Mouse (Mus musculus): Measurements from ENCODE around the gene Tmbim1. TPM values are rescaled to one million over a fixed set of nuclear protein-coding genes. Genes with fewer than 3 reads are reported as not detected.

Tmbim1 gene
- polyA plus RNA-seq, 1 experiment from 2014 or later: 54.9 TPM

- Histone ChIP-seq H3K4me2 (replicated peaks) (no peak overlapping the region), H3K4me1 (replicated peaks) (peaks cover 47% of the 10 kb centered on the region), H3K27ac (no peak overlapping the region; the same call in 1 of the 2 replicates), H3K36me3 (peaks cover 34% of the 10 kb centered on the region), H3K9me3 (no peaks in the 10 kb centered on the region), H3K27me3 (replicated peaks) (no peaks in the 10 kb centered on the region), H3K9ac (0 out of 2 replicates have a peak overlapping the region, but pooled peaks have one; percentile 5), H3K4me3 (replicated peaks) (no peak overlapping the region)
- no peak for ATAC-seq
- WGBS: 87% methylated on average over 14 of the region's 14 CpGs
Observed at GRCm38 (mm10) chr1:74280591-74281325, 24.7 kb downstream of the Tmbim1 start.

- no peak overlapping the region for H3K9ac ChIP-seq
- no peaks in the 10 kb centered on the region for H3K9me3 ChIP-seq
- H3K4me1 ChIP-seq (replicated peaks): peaks cover 54% of the 10 kb centered on the region
- no peaks in the 10 kb centered on the region for H3K27me3 ChIP-seq (replicated peaks)
- WGBS: 83% methylated on average over 11 of the region's 11 CpGs
- H3K4me3 ChIP-seq (replicated peaks): no peak overlapping the region
- H3K36me3 ChIP-seq: peaks cover 34% of the 10 kb centered on the region
- no peak for ATAC-seq
- no peak overlapping the region for H3K27ac ChIP-seq
- H3K4me2 ChIP-seq (replicated peaks): no peak overlapping the region
Observed at GRCm38 (mm10) chr1:74278988-74279387, 26.4 kb downstream of the Tmbim1 start.

- ATAC-seq: no peak
- Histone ChIP-seq H3K9me3 (no peaks in the 10 kb centered on the region), H3K36me3 (peaks cover 34% of the 10 kb centered on the region), H3K27me3 (replicated peaks) (no peaks in the 10 kb centered on the region), H3K4me1 (replicated peaks) (peaks cover 51% of the 10 kb centered on the region), H3K9ac (no peak within 1 kb of the TSS; the same call in 1 of the 2 replicates), H3K4me3 (replicated peaks) (no peak within 1 kb of the TSS), H3K27ac (0 out of 2 replicates have a peak within 1 kb of the TSS, but pooled peaks have one; percentile 11), H3K4me2 (replicated peaks) (peak within 1 kb of the TSS; percentile 41)
- 87% methylated on average over 10 of the region's 10 CpGs for WGBS
Observed at GRCm38 (mm10) chr1:74278538-74278937, 26.9 kb downstream of the Tmbim1 start, which contains the start of gene Gpbar1. Gpbar1 (plus strand) TSS chr1:74278550.

- Histone ChIP-seq H3K27ac (0 out of 2 replicates have a peak overlapping the region, but pooled peaks have one; percentile 11), H3K4me3 (replicated peaks) (no peak overlapping the region), H3K4me1 (replicated peaks) (peaks cover 50% of the 10 kb centered on the region), H3K9me3 (no peaks in the 10 kb centered on the region), H3K36me3 (peaks cover 31% of the 10 kb centered on the region), H3K9ac (no peak overlapping the region; the same call in 1 of the 2 replicates), H3K4me2 (replicated peaks) (peak overlapping the region; percentile 41), H3K27me3 (replicated peaks) (no peaks in the 10 kb centered on the region)
- WGBS: 35% methylated on average over 8 of the region's 8 CpGs
- no peak for ATAC-seq
Observed at GRCm38 (mm10) chr1:74277883-74278537, 27.4 kb downstream of the Tmbim1 start.

GRCm38 (mm10) chr1:74277041-74277440, 28.4 kb downstream of the Tmbim1 start:
- Histone ChIP-seq H3K27me3 (replicated peaks) (no peaks in the 10 kb centered on the region), H3K36me3 (peaks cover 23% of the 10 kb centered on the region; the same call in 1 of the 2 replicates), H3K9me3 (no peaks in the 10 kb centered on the region), H3K27ac (no peak overlapping the region), H3K9ac (no peak overlapping the region), H3K4me2 (replicated peaks) (peak overlapping the region; percentile 41), H3K4me1 (replicated peaks) (peaks cover 48% of the 10 kb centered on the region), H3K4me3 (replicated peaks) (no peak overlapping the region)
- ATAC-seq: no peak
- WGBS: 44% methylated on average over 6 of the region's 6 CpGs

GRCm38 (mm10) chr1:74275015-74275414, 30.4 kb downstream of the Tmbim1 start:
- Histone ChIP-seq H3K27ac (peak overlapping the region; percentile 83), H3K4me3 (replicated peaks) (no peak overlapping the region), H3K27me3 (replicated peaks) (no peaks in the 10 kb centered on the region), H3K36me3 (0 out of 2 replicates have a peak, but pooled peaks cover 3% of the 10 kb centered on the region), H3K4me2 (replicated peaks) (peak overlapping the region; percentile 34), H3K4me1 (replicated peaks) (peaks cover 34% of the 10 kb centered on the region), H3K9me3 (no peaks in the 10 kb centered on the region), H3K9ac (no peak overlapping the region)
- 19% methylated on average over 9 of the region's 9 CpGs for WGBS
- peak; percentile 72 for ATAC-seq

GRCm38 (mm10) chr1:74271659-74272058, 33.8 kb downstream of the Tmbim1 start:
- Histone ChIP-seq H3K36me3 (peaks cover 22% of the 10 kb centered on the region), H3K4me1 (replicated peaks) (peaks cover 20% of the 10 kb centered on the region), H3K27ac (0 out of 2 replicates have a peak overlapping the region, but pooled peaks have one; percentile 34), H3K9ac (no peak overlapping the region), H3K27me3 (replicated peaks) (no peaks in the 10 kb centered on the region), H3K4me2 (replicated peaks) (no peak overlapping the region), H3K4me3 (replicated peaks) (no peak overlapping the region), H3K9me3 (no peaks in the 10 kb centered on the region)
- ATAC-seq: no peak
- WGBS: 36% methylated on average over 4 of the region's 4 CpGs

GRCm38 (mm10) chr1:74268750-74269149, 36.7 kb downstream of the Tmbim1 start:
- WGBS: 83% methylated on average over 8 of the region's 8 CpGs

GRCm38 (mm10) chr1:74262510-74262909, 42.9 kb downstream of the Tmbim1 start:
- no peaks in the 10 kb centered on the region for H3K27me3 ChIP-seq (replicated peaks)
- no peaks in the 10 kb centered on the region for H3K4me1 ChIP-seq (replicated peaks)
- H3K27ac ChIP-seq: no peak overlapping the region
- no peak overlapping the region for H3K9ac ChIP-seq
- no peak overlapping the region for H3K4me3 ChIP-seq (replicated peaks)
- no peak overlapping the region for H3K4me2 ChIP-seq (replicated peaks)
- H3K9me3 ChIP-seq: no peaks in the 10 kb centered on the region
- no peak for ATAC-seq
- H3K36me3 ChIP-seq: peaks cover 65% of the 10 kb centered on the region
- WGBS: 90% methylated on average over 6 of the region's 6 CpGs

More at GRCm38 (mm10) chr1:74268750-74269149, 36.7 kb downstream of the Tmbim1 start:
- Histone ChIP-seq H3K27ac (no peak overlapping the region), H3K27me3 (replicated peaks) (no peaks in the 10 kb centered on the region), H3K4me1 (replicated peaks) (peaks cover 6% of the 10 kb centered on the region; the same call in 1 of the 2 replicates), H3K36me3 (peaks cover 51% of the 10 kb centered on the region), H3K4me2 (replicated peaks) (no peak overlapping the region), H3K4me3 (replicated peaks) (no peak overlapping the region), H3K9me3 (no peaks in the 10 kb centered on the region), H3K9ac (no peak overlapping the region)
- no peak for ATAC-seq

GRCm38 (mm10) chr1:74256782-74257181, 48.6 kb downstream of the Tmbim1 start:
- Histone ChIP-seq H3K27me3 (replicated peaks) (no peaks in the 10 kb centered on the region), H3K4me2 (replicated peaks) (no peak overlapping the region), H3K36me3 (peaks cover 30% of the 10 kb centered on the region), H3K9me3 (no peaks in the 10 kb centered on the region), H3K4me1 (replicated peaks) (no peaks in the 10 kb centered on the region), H3K4me3 (replicated peaks) (no peak overlapping the region), H3K27ac (no peak overlapping the region), H3K9ac (no peak overlapping the region)
- ATAC-seq: no peak
- 86% methylated on average over 4 of the region's 4 CpGs for WGBS

- Histone ChIP-seq H3K4me3 (replicated peaks) (no peak overlapping the region), H3K9me3 (no peaks in the 10 kb centered on the region), H3K4me2 (replicated peaks) (no peak overlapping the region), H3K27me3 (replicated peaks) (no peaks in the 10 kb centered on the region), H3K27ac (peak overlapping the region; percentile 37; the same call in 1 of the 2 replicates), H3K9ac (no peak overlapping the region), H3K4me1 (replicated peaks) (no peaks in the 10 kb centered on the region), H3K36me3 (peaks cover 32% of the 10 kb centered on the region)
- peak; percentile 77 for ATAC-seq
- WGBS: 80% methylated on average over 8 of the region's 8 CpGs
Observed at GRCm38 (mm10) chr1:74255704-74256345, 49.6 kb downstream of the Tmbim1 start.

GRCm38 (mm10) chr1:74250096-74250495, 55.3 kb downstream of the Tmbim1 start:
- Histone ChIP-seq H3K9me3 (no peaks in the 10 kb centered on the region), H3K27me3 (replicated peaks) (no peaks in the 10 kb centered on the region), H3K27ac (peak overlapping the region; percentile 84; the same call in 1 of the 2 replicates), H3K9ac (no peak overlapping the region), H3K36me3 (peaks cover 20% of the 10 kb centered on the region; the same call in 1 of the 2 replicates), H3K4me1 (replicated peaks) (peaks cover 9% of the 10 kb centered on the region), H3K4me2 (replicated peaks) (no peak overlapping the region), H3K4me3 (replicated peaks) (no peak overlapping the region)
- ATAC-seq: no peak
- 78% methylated on average over 4 of the region's 4 CpGs for WGBS

Measured in intestine, embryonic 15.5 days (tissue).